Mouse (Mus musculus) ovary, postnatal 36 days (tissue): Measurements from ENCODE around the gene Cenpx.

Source experiments
- DNase-seq: peaks from one replicate; pipeline ENCODE4 v3.0.0; 2022; ENCODE audit warnings: low spot score, mixed read lengths

Cenpx gene

DNA sequence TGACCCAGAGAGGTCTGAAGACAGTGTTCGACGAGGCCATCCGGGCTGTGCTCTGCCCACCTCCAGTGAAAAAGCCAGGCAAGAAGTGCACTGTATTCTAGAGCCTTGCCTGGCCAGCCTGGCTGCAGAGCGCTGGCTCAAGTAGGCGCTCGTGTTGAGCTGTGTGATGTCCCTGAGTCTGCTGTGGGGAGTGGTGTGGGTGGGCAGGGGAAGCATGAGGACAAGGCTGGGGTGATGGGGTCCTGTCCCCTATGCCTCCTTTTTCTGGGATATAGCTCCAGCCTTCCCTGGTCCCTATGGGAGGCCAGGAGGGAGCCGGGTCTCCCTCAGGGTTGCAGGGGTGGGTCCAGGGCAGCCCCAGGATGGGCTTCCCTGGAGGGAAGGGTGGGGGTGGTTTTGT, 10.0 kb upstream of the Cenpx start:
- no peak for DNase-seq

DNA sequence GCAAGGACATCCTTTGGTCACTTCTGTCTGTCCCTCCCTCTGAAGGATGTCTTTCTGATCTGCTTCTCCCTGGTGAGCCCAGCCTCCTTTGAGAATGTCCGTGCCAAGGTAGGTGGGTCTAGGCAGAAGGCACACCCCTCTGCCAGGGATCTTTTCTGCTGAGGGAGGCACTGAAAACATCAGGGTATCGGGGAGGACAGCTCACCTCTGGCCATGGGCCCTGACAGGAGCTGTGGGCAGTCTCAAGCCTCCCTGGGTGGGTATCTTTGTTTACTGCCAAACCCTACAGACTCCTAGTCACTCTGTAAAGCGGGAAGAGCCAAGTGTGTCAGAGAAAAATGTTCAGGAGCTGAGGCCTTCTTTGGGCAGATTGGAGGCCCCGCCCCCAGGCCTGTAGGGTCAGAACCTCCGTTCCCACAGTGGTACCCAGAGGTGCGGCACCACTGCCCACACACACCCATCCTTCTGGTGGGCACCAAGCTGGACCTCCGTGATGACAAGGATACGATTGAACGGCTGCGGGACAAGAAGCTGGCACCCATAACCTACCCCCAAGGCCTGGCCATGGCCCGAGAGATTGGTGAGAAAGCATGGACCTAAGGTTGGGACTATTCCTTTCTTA, 9.3 kb upstream of the Cenpx start:
- DNase-seq: no peak

DNA sequence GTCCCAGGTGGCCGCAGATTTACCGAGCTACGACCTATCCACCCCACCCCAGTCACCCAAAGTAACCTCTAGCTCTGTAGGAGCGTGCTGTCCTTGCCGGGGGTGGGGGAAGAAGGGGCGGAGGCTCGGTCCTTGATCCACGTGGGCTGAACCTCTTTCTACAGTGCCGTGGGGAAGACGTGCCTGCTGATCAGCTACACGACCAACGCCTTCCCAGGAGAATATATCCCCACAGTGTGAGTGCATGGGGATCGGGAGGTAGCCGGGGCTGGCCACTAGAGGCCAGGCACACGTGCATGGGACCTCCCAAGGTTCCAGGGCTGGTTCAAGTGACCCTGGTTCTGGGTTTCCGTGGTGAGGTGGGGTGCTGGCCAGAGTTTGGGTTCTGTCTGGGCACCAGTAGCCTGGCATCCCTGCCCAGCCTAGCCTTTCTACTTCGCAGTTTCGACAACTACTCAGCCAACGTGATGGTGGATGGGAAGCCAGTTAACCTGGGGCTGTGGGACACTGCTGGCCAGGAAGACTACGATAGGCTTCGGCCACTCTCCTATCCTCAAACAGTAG, 8.6 kb upstream of the Cenpx start:
- no peak for DNase-seq

DNA sequence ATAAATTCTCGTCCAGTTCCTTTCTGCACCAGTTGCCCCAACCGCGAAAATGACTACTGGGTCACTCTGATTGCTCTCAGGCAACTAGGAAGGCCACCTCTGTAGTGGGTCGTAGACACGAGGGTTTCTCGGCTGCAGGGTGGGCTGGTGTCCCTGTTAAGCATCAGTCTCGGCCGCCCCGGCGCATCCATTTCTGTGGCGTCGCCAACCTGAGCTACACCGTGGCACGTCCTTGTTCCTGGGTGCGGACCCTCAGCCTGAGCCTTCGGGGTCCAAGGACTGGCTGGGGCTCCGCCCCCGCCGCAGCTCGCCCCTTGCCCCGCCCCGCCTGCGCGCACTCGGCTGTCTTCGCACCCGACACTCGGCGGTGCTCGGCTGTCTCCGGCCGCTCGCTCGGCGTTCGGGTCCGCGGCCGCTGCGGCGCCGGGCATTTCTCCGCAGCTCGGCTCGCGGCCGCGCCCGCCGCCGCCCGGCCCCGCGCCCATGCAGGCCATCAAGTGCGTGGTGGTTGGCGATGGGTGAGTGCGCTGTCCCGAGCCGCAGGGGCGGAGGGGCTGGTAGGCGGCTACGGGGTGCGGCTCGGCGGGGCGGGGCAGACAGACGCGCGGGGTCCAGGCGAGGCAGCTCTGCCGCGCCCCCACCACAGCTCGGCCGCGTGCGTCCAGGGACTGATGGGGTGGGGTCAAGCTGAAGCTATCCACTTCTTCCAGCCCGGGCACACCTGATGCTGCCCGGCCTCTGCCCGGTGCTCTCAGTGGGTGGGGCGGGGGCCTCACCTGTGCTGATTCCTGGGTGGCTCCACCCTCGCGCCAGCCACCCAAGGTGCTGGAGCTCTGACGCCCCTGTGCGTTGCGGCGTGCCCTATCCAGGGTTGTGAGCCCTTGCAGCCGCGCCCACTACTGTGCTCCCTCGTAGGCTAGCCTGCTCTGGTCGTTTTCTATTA, 7.9 kb upstream of the Cenpx start, which contains the start of gene Rac3:
TSS of gene Rac3 (plus strand) at position 347 of the 943 bp plus-strand sequence.
- peak; percentile 75 for DNase-seq

DNA sequence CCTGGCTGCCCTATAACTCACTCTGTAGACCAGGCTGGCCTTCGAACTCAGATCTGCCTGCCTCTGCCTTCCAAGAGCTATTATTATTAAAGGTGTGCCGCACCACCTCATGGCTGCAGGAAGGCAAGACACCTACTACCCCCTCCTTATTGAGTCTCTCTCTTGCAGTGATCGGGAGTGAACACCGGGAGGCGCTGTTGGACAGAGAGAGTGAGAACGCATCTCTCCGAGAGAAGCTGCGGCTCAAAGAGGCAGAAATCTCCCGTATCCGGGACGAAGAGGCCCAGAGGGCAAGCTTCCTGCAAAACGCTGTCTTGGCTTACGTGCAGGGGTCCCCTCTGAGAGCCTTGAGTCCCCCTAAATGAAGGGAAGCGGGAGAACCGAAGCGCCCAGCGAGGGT, 6.9 kb upstream of the Cenpx start:
- DNase-seq: peak; percentile 86

DNA sequence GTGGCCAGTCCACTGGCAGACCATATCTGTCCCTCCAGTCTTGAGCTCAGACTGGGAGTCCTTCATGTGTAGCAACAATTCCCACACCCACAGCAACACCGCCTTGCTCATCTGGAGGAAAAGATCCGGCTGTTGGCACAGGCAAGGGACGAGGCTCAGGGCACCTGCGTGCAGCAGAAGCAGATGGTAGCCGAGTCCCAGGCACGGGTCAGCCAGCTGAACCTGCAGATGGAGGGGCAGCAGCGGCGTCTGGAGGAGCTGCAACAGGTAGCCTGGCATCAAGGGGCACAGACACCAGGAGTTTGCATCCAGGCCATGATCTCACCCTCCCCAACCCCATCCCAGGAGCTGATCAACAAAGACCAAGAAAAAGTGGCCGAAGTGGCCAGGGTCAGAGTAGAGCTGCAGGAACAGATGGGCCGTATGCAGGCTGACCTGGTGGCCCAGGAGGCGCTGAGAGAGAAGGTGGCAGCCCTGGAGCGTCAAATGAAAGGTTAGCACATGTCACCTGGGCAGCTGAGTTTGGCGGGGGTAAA, 6.4 kb upstream of the Cenpx start:
- no peak for DNase-seq

DNA sequence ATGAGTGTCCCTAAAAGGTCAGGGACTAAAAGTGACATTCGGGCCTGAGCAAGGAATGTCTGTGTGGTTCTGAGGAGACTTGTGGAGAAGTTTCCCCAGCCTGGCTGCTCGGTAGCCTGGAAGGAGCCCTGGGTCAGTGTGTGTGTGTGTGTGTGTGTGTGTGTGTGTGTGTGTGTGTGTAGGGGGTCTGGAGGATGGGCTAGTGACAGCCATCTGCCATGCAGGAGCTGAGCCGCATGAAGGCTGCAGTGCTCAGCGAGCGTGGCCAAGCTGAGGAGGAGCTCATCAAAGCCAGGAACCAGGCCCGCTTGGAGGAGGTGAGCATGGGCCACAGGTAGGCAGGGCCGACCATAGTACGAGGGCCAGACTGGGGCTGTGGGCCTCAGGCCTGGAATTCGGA, 5.7 kb upstream of the Cenpx start:
- no peak for DNase-seq

DNA sequence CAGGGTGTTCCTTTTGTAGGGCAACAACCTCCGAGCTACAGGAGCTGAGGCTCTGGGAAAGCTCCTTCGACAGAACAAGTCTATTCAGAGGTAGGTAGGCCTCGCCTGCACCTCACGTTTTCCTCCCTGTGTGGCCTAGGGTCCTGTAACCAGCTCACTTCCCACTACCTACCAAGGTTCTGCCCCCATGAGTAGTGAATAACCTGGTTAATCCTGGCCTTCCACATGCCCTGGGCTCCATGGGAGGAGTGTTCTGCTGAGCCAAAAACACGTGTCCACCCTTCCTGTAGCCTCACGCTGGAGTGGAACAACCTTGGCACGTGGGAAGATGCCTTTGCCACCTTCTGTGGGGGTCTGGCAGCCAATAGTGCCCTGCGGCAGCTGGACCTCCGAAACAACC, 1.6 kb upstream of the Cenpx start:
- no peak for DNase-seq

DNA sequence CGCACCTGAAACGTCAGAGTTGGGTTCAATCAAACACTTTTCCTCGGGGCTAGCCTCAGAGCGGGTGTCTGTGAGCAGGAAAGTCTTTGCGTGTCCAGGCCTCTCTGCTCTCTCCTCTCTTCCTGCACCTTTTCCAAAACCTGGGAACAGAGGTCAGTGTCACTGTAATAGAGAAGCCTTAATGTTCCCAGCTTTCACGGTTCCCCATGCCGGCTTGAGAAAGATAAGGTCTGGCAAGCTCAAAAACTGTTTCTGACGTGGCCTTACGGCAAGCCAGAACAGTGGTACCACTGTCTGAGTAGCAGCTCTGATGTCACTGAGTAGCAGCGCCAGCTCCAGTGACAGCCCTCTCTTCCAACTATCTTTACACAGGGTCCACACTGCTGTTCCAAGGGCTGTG, 1.0 kb upstream of the Cenpx start:
- no peak for DNase-seq

DNA sequence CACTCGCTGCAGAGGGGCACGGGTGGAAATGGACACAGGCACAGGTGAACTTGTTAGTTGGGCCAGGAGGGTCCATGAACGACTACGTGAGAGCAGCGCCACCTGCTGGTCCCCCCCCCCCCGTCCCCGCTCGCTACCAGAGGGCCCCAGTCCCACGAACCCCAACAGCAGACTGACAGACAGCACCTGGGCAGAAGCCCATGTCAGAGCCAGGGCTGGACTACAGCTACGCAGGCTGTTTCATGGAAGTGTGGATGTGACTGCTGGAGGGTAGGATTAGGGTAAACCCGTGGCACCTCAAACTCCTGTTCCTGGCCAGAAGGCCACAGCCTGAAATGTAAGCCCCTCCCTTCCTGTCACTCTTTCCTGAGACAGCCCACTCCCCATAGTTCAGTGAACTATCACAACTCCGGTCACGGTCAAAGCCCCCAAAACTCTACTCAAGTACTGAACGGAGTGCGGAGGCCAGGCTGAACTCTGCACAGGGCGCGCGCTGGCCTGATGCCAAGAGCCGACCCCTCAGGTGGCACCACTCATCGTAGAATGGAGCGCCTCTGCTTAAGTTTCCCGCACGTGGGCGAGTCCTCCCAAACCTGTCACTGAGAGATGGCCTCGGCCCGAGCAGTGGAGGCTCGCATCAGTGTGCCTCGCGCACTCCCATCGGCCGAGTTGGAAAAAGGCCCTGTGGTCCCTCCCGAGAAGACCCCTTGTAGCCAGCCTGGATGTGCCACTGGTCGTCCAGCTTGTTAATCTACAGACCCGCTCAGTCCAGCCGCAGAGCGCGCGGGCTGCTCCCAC, 568 bp downstream of the Cenpx start:
- peak; percentile 55 for DNase-seq

DNA sequence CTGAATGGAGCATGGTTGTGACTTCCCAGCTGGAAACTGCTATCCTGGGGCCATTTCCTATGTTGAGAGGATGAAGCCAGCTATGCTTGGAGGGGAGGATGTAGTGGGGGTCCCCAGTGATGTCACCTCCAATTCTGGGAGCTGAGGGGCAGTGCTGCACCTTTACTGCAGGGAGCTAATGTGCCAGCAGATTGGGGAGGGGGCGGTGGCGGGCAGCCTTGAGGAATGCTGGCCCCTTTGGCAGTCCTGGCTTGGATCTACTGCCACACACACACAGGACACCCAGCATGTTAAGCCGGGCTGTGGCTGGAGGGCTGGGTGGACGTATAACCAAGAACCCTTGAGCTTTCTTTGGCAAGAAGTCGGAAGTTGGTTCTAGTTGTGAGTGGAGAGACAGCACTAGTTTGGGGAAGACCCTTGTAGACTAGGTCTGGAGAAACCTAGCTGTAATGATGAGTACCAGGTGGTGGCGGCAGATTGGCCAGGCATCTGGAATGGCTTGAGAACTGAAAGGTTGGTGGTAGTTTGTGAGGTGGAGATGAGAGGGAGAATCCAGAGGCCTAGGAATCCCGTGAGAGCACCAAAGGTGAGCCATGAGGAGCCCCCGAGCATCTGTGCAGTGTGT, 1.4 kb downstream of the Cenpx start:
- DNase-seq: no peak

DNA sequence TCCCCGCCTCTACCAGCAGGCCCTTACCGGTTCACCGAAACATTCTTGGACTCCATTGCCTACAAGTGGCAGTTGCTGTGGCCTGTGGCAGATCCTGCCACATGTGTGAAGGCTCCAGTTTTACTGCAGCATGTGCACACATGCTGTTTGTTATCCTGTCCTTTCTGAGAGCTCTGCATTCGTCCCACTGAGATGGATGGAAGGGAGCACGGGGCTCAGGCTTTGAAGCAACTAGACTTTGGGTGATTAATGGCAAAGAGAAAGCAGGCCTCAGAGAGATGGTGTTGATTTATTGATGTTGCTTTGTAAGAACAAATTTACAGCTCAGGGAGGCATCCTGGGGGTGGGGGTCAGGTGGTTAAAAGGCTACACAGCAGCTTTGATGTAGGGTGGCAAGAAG, 2.9 kb downstream of the Cenpx start:
- no peak for DNase-seq

DNA sequence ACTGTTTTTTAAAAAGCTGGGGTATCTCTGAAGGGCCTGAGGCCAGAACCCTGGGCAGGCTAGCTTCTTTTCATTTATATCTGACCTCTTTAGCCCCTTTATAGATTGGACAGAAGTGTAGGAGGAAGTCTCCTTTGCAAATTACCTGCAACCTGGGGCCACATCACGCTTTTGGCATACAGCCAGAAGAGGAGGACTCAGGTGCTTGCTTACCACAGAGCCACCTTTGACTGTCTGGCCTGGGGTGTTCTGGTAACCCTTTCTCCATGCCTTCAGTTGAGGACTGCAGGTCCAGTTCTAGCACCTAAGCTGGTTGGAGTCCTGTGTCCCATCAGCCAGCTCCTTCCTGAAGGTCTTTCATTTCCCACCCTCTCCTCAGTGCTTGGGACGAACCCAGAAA, 4.0 kb downstream of the Cenpx start:
- no peak for DNase-seq

DNA sequence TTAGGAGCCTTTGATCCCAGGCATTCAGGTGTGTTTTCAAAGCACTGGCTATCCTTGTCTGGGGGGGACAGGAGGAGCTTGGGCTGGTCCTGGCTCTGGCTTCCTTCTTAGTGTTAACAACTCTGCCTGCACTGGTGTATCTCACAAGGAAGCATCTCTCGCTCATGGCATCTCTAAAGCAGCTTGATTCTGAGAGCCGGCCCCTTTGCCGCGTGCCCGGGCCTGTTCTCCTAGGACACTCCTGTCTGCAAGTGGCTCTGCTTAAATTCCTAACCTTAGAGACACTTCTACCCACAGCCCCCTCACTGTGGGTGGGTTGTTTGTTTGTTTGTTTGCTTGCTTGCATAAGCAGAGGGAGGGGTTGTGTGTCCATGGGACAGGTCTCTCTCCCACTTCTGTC, 5.6 kb downstream of the Cenpx start:
- no peak for DNase-seq

DNA sequence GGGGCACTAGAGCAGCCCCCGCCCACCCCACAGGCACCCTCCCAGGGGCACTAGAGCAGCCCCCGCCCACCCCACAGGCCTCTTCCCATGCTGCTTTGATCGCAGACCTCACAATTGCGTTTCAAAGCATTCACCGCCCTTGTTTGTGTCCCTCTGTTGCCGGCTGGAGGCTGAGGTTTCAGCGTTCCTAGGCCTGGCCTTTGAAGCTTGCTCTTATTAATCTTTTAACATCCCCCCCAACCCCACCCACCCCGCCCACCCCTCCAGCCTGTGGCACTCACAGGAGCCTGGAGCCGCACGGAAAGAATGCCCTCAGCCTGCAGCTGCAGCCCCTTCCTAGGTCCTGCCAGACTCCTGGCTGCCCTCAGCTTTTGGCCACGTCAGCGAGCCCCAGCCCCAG, 6.3 kb downstream of the Cenpx start:
- DNase-seq: no peak

DNA sequence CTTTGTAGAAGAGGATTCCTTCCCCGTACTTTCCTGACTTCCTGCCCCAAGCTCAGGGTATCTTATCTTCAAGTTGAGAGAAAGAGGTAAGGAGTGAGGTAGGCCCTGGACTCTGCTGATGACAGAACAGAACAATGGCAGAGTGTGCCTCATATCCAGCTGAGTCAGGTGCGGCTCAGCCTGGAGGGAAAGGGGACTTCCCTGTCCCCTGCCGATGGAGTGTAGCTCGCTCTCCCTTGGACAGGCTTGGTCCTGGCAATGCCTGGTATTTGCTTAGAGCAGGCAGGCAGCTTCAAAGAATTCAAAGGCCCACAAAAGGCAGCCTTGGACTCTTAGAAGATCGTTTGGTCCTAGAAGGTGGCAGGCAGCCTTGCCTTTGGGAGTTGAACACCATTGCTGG, 7.4 kb downstream of the Cenpx start:
- no peak for DNase-seq

DNA sequence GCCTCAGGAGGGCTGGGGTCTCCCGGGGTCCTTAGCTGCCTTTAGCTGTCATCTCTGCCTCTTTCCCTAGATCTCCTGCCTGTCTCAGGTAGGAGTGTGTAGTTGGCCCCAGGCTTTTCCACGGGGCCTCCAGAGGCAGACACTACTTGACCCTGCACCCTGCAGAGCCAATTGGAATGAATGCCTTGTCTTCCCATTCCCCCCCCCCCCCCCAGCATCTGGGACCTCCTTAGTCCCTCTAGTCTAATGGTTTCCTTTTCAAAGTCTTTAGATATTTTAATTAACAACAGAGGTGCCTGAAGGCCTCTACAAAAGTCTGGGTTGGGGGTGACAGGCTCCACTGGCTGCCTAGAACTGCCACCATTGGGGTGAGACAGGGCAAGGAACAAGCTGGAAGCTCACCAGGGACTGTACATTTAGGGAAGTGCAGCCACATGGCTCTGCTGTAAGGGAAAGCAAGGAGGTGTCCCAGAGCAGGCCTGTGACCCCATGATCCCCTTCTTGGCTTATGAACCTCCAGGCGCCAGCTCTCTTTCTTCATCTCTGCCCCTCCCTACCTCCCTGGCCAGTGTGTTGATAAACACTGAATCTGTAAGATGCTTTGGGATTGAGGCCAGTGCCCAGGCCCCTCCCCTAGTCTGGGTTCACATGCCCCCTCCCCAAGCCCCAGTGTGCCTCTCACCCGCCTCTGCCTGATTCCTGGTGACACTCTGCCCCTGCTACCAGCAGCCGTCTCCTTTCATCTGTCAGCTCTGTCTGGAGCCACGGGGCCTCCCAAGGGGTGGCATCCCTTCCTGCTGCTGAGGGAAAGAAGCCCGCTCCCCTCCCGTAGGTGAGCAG, 8.8 kb downstream of the Cenpx start:
- no peak for DNase-seq

DNA sequence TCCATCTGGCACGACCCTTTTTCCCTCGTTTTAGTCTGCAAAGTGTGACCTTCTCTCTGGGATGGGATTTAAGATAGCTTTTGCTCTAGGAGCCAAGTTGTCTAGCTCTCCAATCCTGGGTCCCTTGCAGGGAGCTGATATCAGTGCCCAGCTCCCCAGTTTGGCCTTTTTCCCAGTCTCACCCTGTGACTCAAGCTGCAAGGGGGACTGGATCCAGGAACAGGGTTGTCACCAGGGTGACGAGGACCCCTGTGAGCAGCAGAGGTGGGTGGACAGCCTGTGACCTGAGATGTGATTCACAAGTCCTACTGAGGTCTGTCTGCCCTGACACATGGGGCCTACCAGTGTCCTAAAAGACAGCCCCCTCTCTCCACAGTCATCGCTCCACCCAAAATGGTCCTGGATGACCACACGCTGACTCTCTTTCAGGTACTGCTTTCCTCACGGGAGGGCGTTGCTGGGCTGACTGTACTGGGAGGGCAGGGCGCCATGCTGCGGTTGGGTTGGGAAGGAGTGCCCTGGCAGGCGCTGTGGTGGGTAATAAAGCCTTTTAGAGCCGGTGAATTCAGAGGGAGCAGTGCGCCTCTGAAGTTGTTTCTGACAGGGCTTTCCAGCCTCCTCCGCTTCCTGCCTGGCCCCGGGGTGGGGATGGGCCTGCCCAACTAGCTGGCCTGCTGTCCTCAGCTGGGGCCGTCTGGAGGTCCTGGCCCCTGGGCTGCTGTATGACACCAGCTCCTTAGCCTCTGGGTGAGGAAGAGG, 9.7 kb downstream of the Cenpx start:
- peak; percentile 33 for DNase-seq

DNA sequence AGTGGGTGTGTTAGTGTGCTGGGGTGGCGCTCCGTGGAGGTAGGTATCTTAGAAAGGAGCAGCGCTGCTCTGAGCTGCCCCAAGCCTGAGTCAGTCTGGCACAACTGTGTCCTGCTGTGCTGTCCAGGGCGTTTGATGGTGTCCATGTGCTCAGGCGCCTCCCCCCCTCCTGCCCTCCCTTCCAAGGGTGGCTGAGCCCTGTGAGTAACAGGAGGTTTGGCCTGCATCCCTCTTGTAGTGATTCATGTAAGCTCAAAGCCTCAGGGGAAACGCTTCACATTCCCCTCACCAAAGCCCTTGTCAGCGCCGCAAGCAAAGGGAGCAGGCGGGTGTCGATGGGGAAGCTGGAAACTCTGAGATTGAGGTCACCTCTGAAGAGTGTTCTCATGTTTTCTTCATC, 15.8 kb downstream of the Cenpx start:
- peak; percentile 41 for DNase-seq

DNA sequence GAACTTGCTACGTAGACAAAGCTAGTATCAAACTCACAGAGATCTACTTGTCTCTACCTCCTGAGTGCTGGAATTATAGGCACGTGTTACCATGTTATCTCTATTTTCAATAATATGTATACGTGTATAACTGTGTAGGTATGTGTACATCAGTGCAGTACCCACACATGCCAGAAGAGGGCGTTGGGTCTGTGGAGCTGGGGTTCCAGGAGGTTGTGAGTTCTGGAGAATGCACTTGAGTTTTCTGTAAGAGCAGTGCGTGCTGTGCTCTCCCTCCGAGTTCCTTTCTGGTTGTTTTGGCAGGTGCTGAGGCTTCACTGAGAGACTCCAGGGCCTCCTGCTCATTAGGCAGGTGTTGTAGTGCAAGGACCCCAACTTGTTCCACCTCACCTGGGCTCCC, 17.0 kb downstream of the Cenpx start:
- no peak for DNase-seq
